Mouse (Mus musculus) thymus, adult 2 months (tissue): ENCODE results near the gene Grid2ip.

Source experiments
- CTCF ChIP-seq: fragments of 200-500 bp; IDR thresholded peaks from 2 replicates; pipeline ENCODE4 v1.5.1; 2012; ENCODE audit warnings: mild to moderate bottlenecking, control low read depth, low read length, moderate library complexity, borderline replicate concordance; ENCODE audit not compliant: control insufficient read depth, poor library complexity, insufficient read depth; ENCODE audit errors: extremely low read depth
- POLR2A ChIP-seq: fragments of 200-500 bp; IDR thresholded peaks from 2 replicates; pipeline ENCODE4 v1.6.1; 2012; ENCODE audit warnings: mild to moderate bottlenecking, low read length, control low read depth, moderate library complexity; ENCODE audit not compliant: control insufficient read depth, poor library complexity, insufficient read depth; ENCODE audit errors: extremely low read depth

DNA sequence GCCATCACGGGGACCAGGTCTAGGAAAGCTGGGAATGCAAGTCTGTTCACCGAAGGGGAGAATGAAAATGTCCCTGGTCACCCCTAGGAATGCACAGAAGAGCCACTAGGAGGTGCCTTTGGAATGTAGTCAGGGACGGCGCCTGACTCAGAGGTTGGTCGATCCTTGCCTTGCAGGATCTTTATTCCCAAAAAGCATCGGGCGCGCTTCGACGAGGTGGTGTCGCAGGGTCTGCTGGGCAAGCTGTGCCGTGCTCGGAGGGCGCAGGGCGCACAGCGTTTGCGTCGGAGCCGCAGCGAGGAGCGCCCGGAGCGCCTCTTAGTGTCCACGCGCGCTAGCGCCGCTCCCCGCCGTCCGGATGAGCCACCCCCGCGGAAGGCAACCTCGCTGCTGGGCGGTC is 15.7 kb downstream of the Grid2ip start:
- no peak for TF ChIP-seq POLR2A
- TF ChIP-seq CTCF = no peak
